ENCODE assay signal across 9 mouse cellular contexts in genomic region chr3:145729531-145729930, GRCm38 (mm10). TPM values are rescaled to one million over a fixed set of nuclear protein-coding genes. Genes with fewer than 3 reads are reported as not detected.
A peak's percentile ranks its signal among the peaks of the same experiment; 100 is the strongest.
DNase-seq lines count a peak whose midpoint lies in the region; ATAC-seq lines count a peak whose summit lies in the region.
"Had no signal": no experiment of that assay in that cellular context is flagged by ENCODE, and none has a peak within 500 bp of the region (broad histone marks: within the 10 kb centered on the region; RNA-seq: fewer than 3 reads in every experiment).

No protein-coding gene starts in this region.

- no peaks in the 10 kb centered on the region for H3K9me3 ChIP-seq in lung, embryonic 16.5 days (ENCODE audit: control insufficient read depth, low read length)

- ATAC-seq in lung, embryonic 16.5 days (ENCODE audit: low read depth), result 0 out of 2 replicates have a peak, but pooled peaks have one; percentile 27

- intact Hi-C loops in heart, postnatal 25 days (cut with DNase I), result loop anchor here (2.0 to 5.0 kb wide), 3 partner anchors 81 to 178 kb away; partner anchors contain the start of gene Ccn1

- no peaks in the 10 kb centered on the region for H3K36me3 ChIP-seq in lung, embryonic 16.5 days (ENCODE audit: control insufficient read depth, insufficient read depth, low read length)

- H3K27ac ChIP-seq in lung, embryonic 16.5 days (ENCODE audit: low read length), result no peak overlapping the region

- WGBS in lung, embryonic 16.5 days, result 56% methylated on average over 4 of the region's 4 CpGs

- H3K4me1 ChIP-seq in lung, embryonic 16.5 days (replicated peaks; ENCODE audit: control insufficient read depth, insufficient read depth, low read length), result peaks cover 21% of the 10 kb centered on the region

- H3K9ac ChIP-seq in lung, embryonic 16.5 days (ENCODE audit: low read length), result no peak overlapping the region

- DNase-seq in testis, postnatal 10 days (ENCODE audit: low spot score), result peak; percentile 49
- no peak for DNase-seq in testis, postnatal 14 days (ENCODE audit: low spot score)
- DNase-seq in embryo, embryonic 10.5 days (ENCODE audit: low spot score), result peak; percentile 29
- DNase-seq in heart, postnatal 25 days (ENCODE audit: low spot score), result peak; percentile 16
- DNase-seq in thymus, adult 18-20 months, result no peak
- no peak for DNase-seq in spleen, adult 12 weeks (ENCODE audit: low spot score)
- no peak for DNase-seq in thymus, postnatal 25 days

- no peak overlapping the region for H3K4me2 ChIP-seq in lung, embryonic 16.5 days (ENCODE audit: low read depth, low read length)

- no peak overlapping the region for H3K4me3 ChIP-seq in lung, embryonic 16.5 days (ENCODE audit: low read length)

- no peaks in the 10 kb centered on the region for H3K27me3 ChIP-seq in lung, embryonic 16.5 days (ENCODE audit: control insufficient read depth, insufficient read depth, low read depth, low read length)

RNA-seq across cellular contexts. Expression of gene Ddah1, which starts 28.9 kb away (rescaled TPM):
- total RNA-seq in heart, postnatal 25 days (2021), result 1 to 10 TPM; 8.6 to 9.6 TPM
- 22.0 and 22.4 TPM in 2 replicates for polyA plus RNA-seq in lung, embryonic 16.5 days (2015; fragmentation: Nextera tagmentation; extraction: Ambion mirVana)
- total RNA-seq: neutrophil, adult 5-6 weeks had no signal

Comparison
In these comparisons a context has a peak if more than half of its experiments do, and no peak if none do; other contexts are left out.
1. DNase-seq: peak in testis, postnatal 10 days (single experiment), embryo, embryonic 10.5 days (single experiment) and heart, postnatal 25 days (single experiment); none in testis, postnatal 14 days (single experiment), thymus, adult 18-20 months (0 of 2), spleen, adult 12 weeks (single experiment) and thymus, postnatal 25 days (single experiment).